Mouse (Mus musculus) leukemia stem cell, adult 10-12 weeks (primary cell): ENCODE data around the gene Copb1. TPM values are rescaled to one million over a fixed set of nuclear protein-coding genes. Genes with fewer than 3 reads are reported as not detected.

Experiments
- polyA plus RNA-seq: library from polyadenylated mRNA; stranded (reverse); fragments of >175 nt; gene quantifications from 2 replicates; pipeline ENCODE4 v1.2.3, GENCODE M21; 2012; ENCODE audit warnings: low replicate concordance

Gene Copb1
- polyA plus RNA-seq, result 1.2 and 8.2 TPM in 2 replicates

GRCm38 (mm10) chr7:114253885-114254833 lies at the start of gene Copb1:
TSS of gene Copb1 (minus strand) at chr7:114254711.

GRCm38 (mm10) chr7:114276005-114276752 lies 21.7 kb upstream of the Copb1 start, which contains the start of gene Psma1:
TSS of gene Psma1 (minus strand) at chr7:114276118.

Other genes with a start within 250 kb of the Copb1 start
- 29.9 and 38.3 TPM in 2 replicates for gene Rras2, start 136.9 kb downstream of the Copb1 start, polyA plus RNA-seq
- 2.7 and 8.4 TPM in 2 replicates for gene Psma1, start 21.4 kb upstream of the Copb1 start, polyA plus RNA-seq
- gene Pde3b, start 160.6 kb upstream of the Copb1 start, polyA plus RNA-seq, result 1.3 and 2.4 TPM in 2 replicates